Mouse (Mus musculus): Measurements from ENCODE around the gene Dbn1.

The Dbn1 gene

GRCm38 (mm10) chr13:55479929-55480328, 8.0 kb downstream of the Dbn1 start:
- in situ Hi-C loops (cut with MboI; ENCODE audit: low sequenced_read_pairs) = no loop called here

GRCm38 (mm10) chr13:55479008-55479407, 8.9 kb downstream of the Dbn1 start:
- in situ Hi-C loops (cut with MboI; ENCODE audit: low sequenced_read_pairs) = no loop called here

- in situ Hi-C loops (cut with MboI; ENCODE audit: low sequenced_read_pairs) = no loop called here
These were observed 9.9 kb downstream of the Dbn1 start for GRCm38 (mm10) chr13:55478036-55478435.

- in situ Hi-C loops (cut with MboI; ENCODE audit: low sequenced_read_pairs) = no loop called here
These were observed 10.4 kb downstream of the Dbn1 start for GRCm38 (mm10) chr13:55477492-55477891.

GRCm38 (mm10) chr13:55476256-55476655, 11.7 kb downstream of the Dbn1 start:
- in situ Hi-C loops (cut with MboI; ENCODE audit: low sequenced_read_pairs) = no loop called here

- in situ Hi-C loops (cut with MboI; ENCODE audit: low sequenced_read_pairs) = no loop called here
These were observed 12.2 kb downstream of the Dbn1 start for GRCm38 (mm10) chr13:55475750-55476149.

GRCm38 (mm10) chr13:55474621-55475069, 13.3 kb downstream of the Dbn1 start:
- in situ Hi-C loops (cut with MboI; ENCODE audit: low sequenced_read_pairs) = no loop called here

GRCm38 (mm10) chr13:55473961-55474360, 13.9 kb downstream of the Dbn1 start:
- in situ Hi-C loops (cut with MboI; ENCODE audit: low sequenced_read_pairs) = no loop called here

- in situ Hi-C loops (cut with MboI; ENCODE audit: low sequenced_read_pairs) = no loop called here
These were observed 14.7 kb downstream of the Dbn1 start for GRCm38 (mm10) chr13:55473076-55473831.

- in situ Hi-C loops (cut with MboI; ENCODE audit: low sequenced_read_pairs) = no loop called here
These were observed 15.5 kb downstream of the Dbn1 start for GRCm38 (mm10) chr13:55472132-55473022.

- in situ Hi-C loops (cut with MboI; ENCODE audit: low sequenced_read_pairs) = no loop called here
These were observed 16.1 kb downstream of the Dbn1 start for GRCm38 (mm10) chr13:55471819-55472131.

- in situ Hi-C loops (cut with MboI; ENCODE audit: low sequenced_read_pairs) = no loop called here
These were observed 16.6 kb downstream of the Dbn1 start for GRCm38 (mm10) chr13:55471156-55471818.

- in situ Hi-C loops (cut with MboI; ENCODE audit: low sequenced_read_pairs) = no loop called here
These were observed 17.5 kb downstream of the Dbn1 start for GRCm38 (mm10) chr13:55470372-55470771.

- in situ Hi-C loops (cut with MboI; ENCODE audit: low sequenced_read_pairs) = loop anchor here (5.0 kb wide), 1 partner anchor 42 kb away; the partner anchor contains the start of gene F12
These were observed 18.9 kb downstream of the Dbn1 start for GRCm38 (mm10) chr13:55468851-55469560.

- in situ Hi-C loops (cut with MboI; ENCODE audit: low sequenced_read_pairs) = loop anchor here (5.0 kb wide), 1 partner anchor 39 kb away; the partner anchor contains the start of gene F12
These were observed 22.0 kb downstream of the Dbn1 start for GRCm38 (mm10) chr13:55465830-55466440.

- in situ Hi-C loops (cut with MboI; ENCODE audit: low sequenced_read_pairs) = loop anchor here (5.0 kb wide), 1 partner anchor 38 kb away; the partner anchor contains the start of gene F12
These were observed 22.7 kb downstream of the Dbn1 start for GRCm38 (mm10) chr13:55465184-55465583.

- in situ Hi-C loops (cut with MboI; ENCODE audit: low sequenced_read_pairs) = no loop called here
These were observed 23.7 kb downstream of the Dbn1 start, which contains the start of gene Prr7 for GRCm38 (mm10) chr13:55464027-55464884. Gene Prr7 (plus strand): TSS chr13:55464267.

- in situ Hi-C loops (cut with MboI; ENCODE audit: low sequenced_read_pairs) = no loop called here
These were observed 24.4 kb downstream of the Dbn1 start for GRCm38 (mm10) chr13:55463399-55464026.

- in situ Hi-C loops (cut with MboI; ENCODE audit: low sequenced_read_pairs) = no loop called here
These were observed 24.9 kb downstream of the Dbn1 start for GRCm38 (mm10) chr13:55462965-55463364.

All from CH12F3 (cell line).